Mouse (Mus musculus): Measurements from ENCODE around the gene Ykt6. TPM values are rescaled to one million over a fixed set of nuclear protein-coding genes. Genes with fewer than 3 reads are reported as not detected.

The Ykt6 gene
- polyA plus RNA-seq, 1 experiment = 84.5 TPM

DNA sequence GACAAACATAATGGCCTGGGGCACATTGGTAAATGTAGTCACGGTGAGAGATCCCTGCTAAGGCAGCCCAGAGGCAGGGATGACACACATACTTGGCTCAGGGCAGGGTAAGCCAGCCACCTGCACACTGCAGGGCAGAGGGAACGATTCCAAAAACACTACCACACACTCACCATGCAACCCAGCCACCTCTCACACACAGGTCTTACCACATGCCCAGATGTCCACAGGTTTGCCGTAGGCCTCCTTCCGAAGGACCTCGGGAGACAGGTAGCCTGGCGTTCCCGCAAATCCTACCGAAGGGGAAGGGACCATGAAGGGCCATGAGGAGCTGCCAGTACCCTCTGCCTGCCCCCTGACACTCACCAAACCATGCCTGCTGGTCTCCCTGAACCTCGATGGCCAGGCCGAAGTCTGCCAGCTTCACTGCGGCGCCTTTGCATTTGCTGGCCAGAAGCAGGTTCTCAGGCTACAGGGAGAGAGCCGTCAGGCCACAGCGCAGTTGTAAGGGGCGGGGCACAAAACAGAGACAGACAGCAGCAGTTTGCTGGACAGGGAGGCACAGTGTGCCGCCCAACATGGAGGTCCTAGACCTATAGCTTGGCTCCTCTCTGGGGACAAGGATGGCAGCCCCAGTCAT is 34.6 kb downstream of the Ykt6 start:
- Histone ChIP-seq H3K4me1 (ENCODE audit: control insufficient read depth, insufficient read depth, insufficient read length, low read length) (peaks cover 3% of the 10 kb centered on the region; the same call in 1 of the 2 replicates), H3K27me3 (ENCODE audit: control insufficient read depth, insufficient read depth, low read length) (no peaks in the 10 kb centered on the region)
- TF ChIP-seq CTCF (IDR thresholded peaks at IDR 0.05; ENCODE audit: extremely low read depth, insufficient read length, insufficient replicate concordance, low read depth, low read length) = no peak
- no peak for TF ChIP-seq POLR2A (IDR thresholded peaks at IDR 0.05; ENCODE audit: low read depth, low read length)

DNA sequence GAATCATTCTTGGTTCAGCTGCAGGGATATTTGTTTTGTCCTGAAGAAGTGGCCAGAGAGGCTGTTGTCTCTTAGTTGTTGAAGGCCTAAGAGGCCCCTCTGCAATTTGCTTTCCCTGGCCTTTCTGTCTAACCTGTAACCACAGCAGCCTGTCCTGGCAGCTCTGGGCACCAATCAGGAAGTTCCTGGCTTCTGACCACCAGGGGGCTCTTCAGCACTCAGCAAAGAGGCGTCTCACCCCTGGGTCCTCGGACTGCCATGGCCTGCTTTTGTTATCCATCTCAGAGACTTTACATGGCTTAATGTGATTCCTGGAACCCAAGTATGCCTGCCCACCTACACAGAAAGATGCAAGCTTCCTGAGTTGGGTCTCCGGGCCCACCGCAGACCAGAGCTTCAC is 35.4 kb downstream of the Ykt6 start:
- WGBS = 39% methylated on average over 4 of the region's 4 CpGs
- Histone ChIP-seq H3K4me3 (ENCODE audit: low read depth, low read length) (no peak overlapping the region), H3K27me3 (ENCODE audit: control insufficient read depth, insufficient read depth, low read length) (no peaks in the 10 kb centered on the region), H3K27ac (ENCODE audit: insufficient read depth, low read depth, low read length) (no peak overlapping the region), H3K4me1 (ENCODE audit: control insufficient read depth, insufficient read depth, insufficient read length, low read length) (peaks cover 3% of the 10 kb centered on the region; the same call in 1 of the 2 replicates), H3K36me3 (ENCODE audit: control insufficient read depth, insufficient read depth, low read length) (no peaks in the 10 kb centered on the region)
- TF ChIP-seq CTCF (IDR thresholded peaks at IDR 0.05; ENCODE audit: extremely low read depth, insufficient read length, insufficient replicate concordance, low read depth, low read length) = peak; percentile 66
- no peak for TF ChIP-seq POLR2A (IDR thresholded peaks at IDR 0.05; ENCODE audit: low read depth, low read length)

More for the DNA sequence above, 34.6 kb downstream of the Ykt6 start:
- no peak overlapping the region for H3K27ac ChIP-seq (ENCODE audit: insufficient read depth, low read depth, low read length)
- WGBS = 88% methylated on average over 16 of the region's 16 CpGs
- no peaks in the 10 kb centered on the region for H3K36me3 ChIP-seq (ENCODE audit: control insufficient read depth, insufficient read depth, low read length)
- no peak overlapping the region for H3K4me3 ChIP-seq (ENCODE audit: low read depth, low read length)

DNA sequence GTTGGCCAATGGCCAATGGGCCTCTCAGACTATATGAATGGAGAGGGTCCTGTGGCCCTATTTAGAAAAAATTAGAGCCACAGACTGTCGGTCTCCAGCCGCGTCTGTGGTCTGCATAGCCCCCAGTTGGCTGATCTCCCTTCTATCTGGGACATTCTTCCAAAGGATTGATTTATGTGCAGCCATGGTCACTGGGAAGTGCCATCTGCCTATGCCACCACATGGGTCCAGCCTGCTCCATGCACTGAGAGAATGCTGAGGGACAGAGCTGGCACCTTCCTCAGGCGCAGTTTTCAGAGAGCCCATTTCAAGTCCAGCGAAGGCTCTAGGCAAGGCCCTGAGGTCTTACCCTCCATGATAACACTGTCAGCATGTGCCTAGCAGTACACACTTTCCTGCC is 38.7 kb downstream of the Ykt6 start:
- Histone ChIP-seq H3K27ac (ENCODE audit: insufficient read depth, low read depth, low read length) (no peak overlapping the region), H3K4me1 (ENCODE audit: control insufficient read depth, insufficient read depth, insufficient read length, low read length) (peaks cover 5% of the 10 kb centered on the region; the same call in 1 of the 2 replicates), H3K36me3 (ENCODE audit: control insufficient read depth, insufficient read depth, low read length) (no peaks in the 10 kb centered on the region), H3K27me3 (ENCODE audit: control insufficient read depth, insufficient read depth, low read length) (no peaks in the 10 kb centered on the region), H3K4me3 (ENCODE audit: low read depth, low read length) (no peak overlapping the region)
- TF ChIP-seq POLR2A (IDR thresholded peaks at IDR 0.05; ENCODE audit: low read depth, low read length) (no peak), CTCF (IDR thresholded peaks at IDR 0.05; ENCODE audit: extremely low read depth, insufficient read length, insufficient replicate concordance, low read depth, low read length) (no peak)
- 93% methylated on average over 5 of the region's 5 CpGs for WGBS

DNA sequence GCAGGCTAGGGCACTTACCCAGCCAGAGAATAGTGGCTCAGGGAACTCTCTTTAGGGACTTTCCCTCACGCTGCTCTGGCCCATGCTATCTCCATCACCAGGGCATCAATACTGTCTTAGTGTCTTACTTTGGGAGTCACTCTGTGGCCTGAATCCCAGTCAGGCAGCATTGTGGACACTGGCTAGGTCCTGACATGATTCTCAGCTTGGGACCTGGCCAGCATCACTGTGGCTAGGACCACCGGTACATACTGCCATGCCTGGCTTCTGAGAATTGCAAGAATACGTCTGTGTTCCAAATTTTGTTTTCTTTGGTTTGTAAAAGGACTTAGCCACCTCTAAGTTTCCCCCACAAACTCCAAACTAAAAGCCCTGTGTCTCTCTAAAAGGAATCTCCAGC is 39.4 kb downstream of the Ykt6 start:
- 88% methylated on average over 3 of the region's 3 CpGs for WGBS
- H3K4me1 ChIP-seq (ENCODE audit: control insufficient read depth, insufficient read depth, insufficient read length, low read length) = peaks cover 8% of the 10 kb centered on the region; the same call in 1 of the 2 replicates
- H3K36me3 ChIP-seq (ENCODE audit: control insufficient read depth, insufficient read depth, low read length) = no peaks in the 10 kb centered on the region
- no peaks in the 10 kb centered on the region for H3K27me3 ChIP-seq (ENCODE audit: control insufficient read depth, insufficient read depth, low read length)
- no peak overlapping the region for H3K4me3 ChIP-seq (ENCODE audit: low read depth, low read length)
- H3K27ac ChIP-seq (ENCODE audit: insufficient read depth, low read depth, low read length) = no peak overlapping the region
- TF ChIP-seq CTCF (IDR thresholded peaks at IDR 0.05; ENCODE audit: extremely low read depth, insufficient read length, insufficient replicate concordance, low read depth, low read length) = no peak
- TF ChIP-seq POLR2A (IDR thresholded peaks at IDR 0.05; ENCODE audit: low read depth, low read length) = no peak

DNA sequence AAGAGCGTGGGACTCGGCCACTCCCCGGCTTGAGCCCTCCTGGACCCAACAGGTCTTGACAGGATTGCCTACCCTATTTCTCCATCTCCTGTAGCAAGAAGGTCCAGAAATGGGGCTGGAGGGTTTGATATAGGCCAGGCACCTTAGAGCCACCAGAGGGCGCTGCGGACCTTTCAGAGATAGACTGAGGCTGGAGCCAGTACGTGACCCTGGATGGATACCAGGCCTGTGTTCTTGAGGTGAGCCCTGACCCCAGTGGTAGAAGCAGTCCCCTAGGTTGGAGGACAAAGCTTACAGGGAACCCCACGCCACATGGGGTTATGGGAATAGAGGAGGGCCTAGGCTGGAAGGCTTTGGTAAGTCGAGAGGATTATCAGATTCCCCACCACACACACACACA is 40.5 kb downstream of the Ykt6 start:
- no peaks in the 10 kb centered on the region for H3K27me3 ChIP-seq (ENCODE audit: control insufficient read depth, insufficient read depth, low read length)
- H3K36me3 ChIP-seq (ENCODE audit: control insufficient read depth, insufficient read depth, low read length) = no peaks in the 10 kb centered on the region
- H3K4me3 ChIP-seq (ENCODE audit: low read depth, low read length) = no peak overlapping the region
- TF ChIP-seq CTCF (IDR thresholded peaks at IDR 0.05; ENCODE audit: extremely low read depth, insufficient read length, insufficient replicate concordance, low read depth, low read length) (peak; percentile 95), POLR2A (IDR thresholded peaks at IDR 0.05; ENCODE audit: low read depth, low read length) (no peak)
- no peak overlapping the region for H3K27ac ChIP-seq (ENCODE audit: insufficient read depth, low read depth, low read length)
- WGBS = 12% methylated on average over 8 of the region's 8 CpGs
- H3K4me1 ChIP-seq (ENCODE audit: control insufficient read depth, insufficient read depth, insufficient read length, low read length) = peaks cover 15% of the 10 kb centered on the region

DNA sequence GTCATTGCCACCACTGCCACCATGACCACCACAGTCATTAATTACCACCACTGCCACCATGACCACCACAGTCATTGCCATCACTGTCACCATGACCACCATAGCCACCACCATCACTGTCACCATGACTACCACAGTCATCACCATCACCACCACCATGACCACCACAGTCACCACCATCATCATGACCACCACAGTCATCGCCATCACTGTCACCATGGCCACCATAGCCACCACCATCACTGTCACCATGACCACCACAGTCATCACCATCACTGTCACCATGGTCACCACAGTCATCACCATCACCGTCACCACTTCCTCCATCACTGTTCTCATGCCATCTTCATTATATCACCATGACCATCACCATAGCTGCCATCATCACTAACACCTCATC is 43.0 kb downstream of the Ykt6 start:
- Histone ChIP-seq H3K27ac (ENCODE audit: insufficient read depth, low read depth, low read length) (no peak overlapping the region), H3K4me3 (ENCODE audit: low read depth, low read length) (no peak overlapping the region), H3K36me3 (ENCODE audit: control insufficient read depth, insufficient read depth, low read length) (no peaks in the 10 kb centered on the region), H3K27me3 (ENCODE audit: control insufficient read depth, insufficient read depth, low read length) (no peaks in the 10 kb centered on the region), H3K4me1 (ENCODE audit: control insufficient read depth, insufficient read depth, insufficient read length, low read length) (peaks cover 37% of the 10 kb centered on the region)
- WGBS = 99% methylated on average over 2 of the region's 2 CpGs
- TF ChIP-seq CTCF (IDR thresholded peaks at IDR 0.05; ENCODE audit: extremely low read depth, insufficient read length, insufficient replicate concordance, low read depth, low read length) (no peak), POLR2A (IDR thresholded peaks at IDR 0.05; ENCODE audit: low read depth, low read length) (no peak)

DNA sequence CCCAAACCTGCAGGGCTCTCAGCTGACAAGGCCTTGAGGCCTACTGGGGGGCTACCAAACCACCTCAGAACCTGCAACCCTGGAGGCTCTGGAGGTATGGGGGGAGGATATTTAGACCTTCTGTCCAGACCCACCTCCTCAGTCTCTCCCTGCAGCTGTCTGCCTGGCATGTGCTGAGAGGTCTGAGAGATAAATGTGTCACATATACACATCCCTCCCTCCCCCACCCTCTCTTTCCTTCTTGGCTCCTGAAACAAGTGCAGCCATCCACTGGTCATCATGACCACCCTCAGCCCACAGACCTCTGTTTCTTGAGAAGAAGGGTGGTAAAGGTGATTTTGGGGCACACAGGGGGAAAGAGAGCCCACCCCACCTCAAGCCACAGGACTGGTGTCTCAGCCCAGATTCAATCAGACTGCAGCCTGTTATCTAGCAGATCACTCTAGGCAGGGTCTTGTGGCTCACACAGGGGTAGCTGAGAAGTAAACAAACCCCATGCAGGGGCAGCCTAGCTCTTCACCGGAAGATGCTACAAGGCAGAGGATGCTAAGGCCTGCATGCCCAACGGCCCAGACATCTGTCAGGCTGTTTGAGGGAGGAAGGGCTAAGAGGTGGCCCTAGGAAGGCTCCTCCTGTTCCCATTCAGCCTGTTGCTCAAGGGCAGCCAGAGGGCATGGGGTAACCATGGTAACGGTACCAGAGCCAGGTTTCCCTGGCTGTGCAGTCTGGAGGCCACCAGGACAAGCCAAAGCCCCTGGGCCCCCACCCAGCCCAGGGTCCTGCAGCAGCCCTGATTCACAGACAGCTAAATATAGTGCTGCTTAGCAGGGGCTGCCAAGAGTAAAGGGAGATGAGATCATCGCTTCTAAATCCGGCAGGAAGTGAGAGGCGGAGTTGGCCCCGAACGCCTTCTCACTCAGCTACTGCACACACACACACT is 44.6 kb downstream of the Ykt6 start:
- Histone ChIP-seq H3K4me1 (ENCODE audit: control insufficient read depth, insufficient read depth, insufficient read length, low read length) (peaks cover 49% of the 10 kb centered on the region), H3K27me3 (ENCODE audit: control insufficient read depth, insufficient read depth, low read length) (no peaks in the 10 kb centered on the region), H3K4me3 (ENCODE audit: low read depth, low read length) (no peak overlapping the region), H3K27ac (ENCODE audit: insufficient read depth, low read depth, low read length) (peak overlapping the region; percentile 84), H3K36me3 (ENCODE audit: control insufficient read depth, insufficient read depth, low read length) (no peaks in the 10 kb centered on the region)
- WGBS = 40% methylated on average over 8 of the region's 8 CpGs
- TF ChIP-seq CTCF (IDR thresholded peaks at IDR 0.05; ENCODE audit: extremely low read depth, insufficient read length, insufficient replicate concordance, low read depth, low read length) = no peak
